Mouse (Mus musculus): Measurements from ENCODE around the gene Ak8.

GRCm38 (mm10) chr2:28752388-28752787, 52.4 kb downstream of the Ak8 start:
- TF ChIP-seq CTCF (IDR thresholded peaks at IDR 0.05; ENCODE audit: low read depth) = no peak
- TF ChIP-seq EP300 (IDR thresholded peaks at IDR 0.05; ENCODE audit: low read depth) = no peak
